Mouse (Mus musculus) retina, embryonic 14.5 days (tissue): Measurements from ENCODE around the gene Znhit3.

Source experiments
- DNase-seq: peaks from one replicate; pipeline ENCODE4 v3.0.0-alpha.2; 2015; ENCODE audit warnings: low spot score

Gene Znhit3

GRCm38 (mm10) chr11:84916053-84916702 lies at the start of gene Znhit3:
Znhit3 (minus strand) TSS chr11:84916366.
- DNase-seq: peak; percentile 95

- DNase-seq: no peak
Measured at GRCm38 (mm10) chr11:84963556-84963955, 47.4 kb upstream of the Znhit3 start.

- no peak for DNase-seq
Measured at GRCm38 (mm10) chr11:84962536-84962935, 46.4 kb upstream of the Znhit3 start.

- no peak for DNase-seq
Measured at GRCm38 (mm10) chr11:84961571-84961970, 45.4 kb upstream of the Znhit3 start.

- DNase-seq: peak; percentile 10
Measured at GRCm38 (mm10) chr11:84960780-84961179, 44.6 kb upstream of the Znhit3 start.

- no peak for DNase-seq
Measured at GRCm38 (mm10) chr11:84960291-84960690, 44.1 kb upstream of the Znhit3 start.

- peak; percentile 38 for DNase-seq
Measured at GRCm38 (mm10) chr11:84959701-84960181, 43.6 kb upstream of the Znhit3 start.

GRCm38 (mm10) chr11:84959181-84959580 lies 43.0 kb upstream of the Znhit3 start:
- no peak for DNase-seq

GRCm38 (mm10) chr11:84958271-84958630 lies 42.1 kb upstream of the Znhit3 start:
- DNase-seq: peak; percentile 28

- peak; percentile 53 for DNase-seq
Measured at GRCm38 (mm10) chr11:84957591-84958270, 41.6 kb upstream of the Znhit3 start, which contains the start of gene Car4. Car4 (plus strand) TSS chr11:84957786.

GRCm38 (mm10) chr11:84957171-84957570 lies 41.0 kb upstream of the Znhit3 start:
- DNase-seq: peak; percentile 15

GRCm38 (mm10) chr11:84956400-84956799 lies 40.2 kb upstream of the Znhit3 start:
- DNase-seq: no peak

- DNase-seq: no peak
Measured at GRCm38 (mm10) chr11:84952611-84953010, 36.4 kb upstream of the Znhit3 start.

GRCm38 (mm10) chr11:84948526-84948925 lies 32.4 kb upstream of the Znhit3 start:
- no peak for DNase-seq

- DNase-seq: no peak
Measured at GRCm38 (mm10) chr11:84948114-84948513, 31.9 kb upstream of the Znhit3 start.

- DNase-seq: no peak
Measured at GRCm38 (mm10) chr11:84947206-84947605, 31.0 kb upstream of the Znhit3 start.

GRCm38 (mm10) chr11:84945841-84946240 lies 29.7 kb upstream of the Znhit3 start:
- no peak for DNase-seq

- DNase-seq: peak; percentile 27
Measured at GRCm38 (mm10) chr11:84944639-84945435, 28.7 kb upstream of the Znhit3 start.

- peak; percentile 76 for DNase-seq
Measured at GRCm38 (mm10) chr11:84943948-84944347, 27.8 kb upstream of the Znhit3 start.

- DNase-seq: no peak
Measured at GRCm38 (mm10) chr11:84940140-84940539, 24.0 kb upstream of the Znhit3 start.

GRCm38 (mm10) chr11:84939508-84940053 lies 23.4 kb upstream of the Znhit3 start:
- no peak for DNase-seq

GRCm38 (mm10) chr11:84932261-84932660 lies 16.1 kb upstream of the Znhit3 start:
- peak; percentile 22 for DNase-seq
